Mouse (Mus musculus) bone marrow, adult 2 months (tissue): Measurements from ENCODE around the gene C1qtnf7. TPM values are rescaled to one million over a fixed set of nuclear protein-coding genes. Genes with fewer than 3 reads are reported as not detected.

Experiments used
- H3K27ac ChIP-seq: fragments of 200-500 bp; 2 replicates; pipeline ENCODE4 v1.5.1; 2012; ENCODE audit warnings: low read depth, mild to moderate bottlenecking, control low read depth, inconsistent platforms, low read length; ENCODE audit not compliant: control insufficient read depth, poor library complexity, insufficient read depth
- H3K4me1 ChIP-seq: fragments of 200-500 bp; 2 replicates; pipeline ENCODE4 v1.6.1; 2011; ENCODE audit warnings: low read length; ENCODE audit not compliant: control insufficient read depth, insufficient read depth
- H3K4me3 ChIP-seq: fragments of 200-500 bp; replicated peaks from 2 replicates; pipeline ENCODE3; 2011; ENCODE audit warnings: mild to moderate bottlenecking, low read depth, low read length, control low read depth; ENCODE audit not compliant: control insufficient read depth
- CTCF ChIP-seq: fragments of 200-500 bp; IDR thresholded peaks from 2 replicates; pipeline ENCODE4 v1.5.1; 2011; ENCODE audit warnings: low read length, control low read depth; ENCODE audit not compliant: control insufficient read depth, insufficient read depth
- POLR2A ChIP-seq: fragments of 200-500 bp; IDR thresholded peaks from 2 replicates; pipeline ENCODE4 v1.6.1; 2011; ENCODE audit warnings: low read depth, mild to moderate bottlenecking, control low read depth, low read length, borderline replicate concordance; ENCODE audit not compliant: control insufficient read depth
- WGBS: fragments of 180-500 bp; shearing (Covaris S2); methylation state at CpG from one replicate; pipeline ENCODE4 v1.1.7; 2018; 5-methylcytosine and 5-hydroxymethylcytosine counted together
- polyA plus RNA-seq: library from polyadenylated mRNA; stranded (reverse); fragments of >200 nt; gene quantifications from 2 replicates; pipeline ENCODE4 v1.2.4, GENCODE M21; 2011; ENCODE audit warnings: low replicate concordance; ENCODE audit not compliant: missing spikeins, insufficient read depth, insufficient read length

C1qtnf7 gene
- polyA plus RNA-seq, 1 experiment, result not detected

- 17% methylated on average over 19 of the region's 19 CpGs for WGBS
These were observed 146.9 kb downstream of the C1qtnf7 start, which contains the start of gene Cc2d2a for GRCm38 (mm10) chr5:43661997-43662961. Cc2d2a (plus strand) TSS chr5:43662346.

DNA sequence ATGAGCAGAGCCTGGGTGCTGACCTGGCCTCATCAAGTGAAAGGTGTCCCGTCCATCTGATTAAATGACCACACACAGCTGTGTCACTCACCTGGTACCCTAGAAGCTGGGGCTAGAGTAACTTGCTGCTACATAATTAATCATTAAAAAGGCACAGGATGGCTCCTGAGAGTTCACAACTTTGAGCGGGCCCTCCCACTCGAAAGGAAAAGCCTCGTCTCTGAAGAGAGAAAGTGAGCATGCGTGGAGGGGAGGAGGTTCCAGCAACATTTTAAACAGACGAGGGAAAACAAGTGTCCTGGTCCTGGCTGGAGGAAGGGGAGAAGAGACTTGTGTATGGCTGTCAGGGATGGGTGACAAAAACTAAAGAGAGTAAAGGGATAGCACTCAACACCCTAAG, 148.2 kb downstream of the C1qtnf7 start:
- TF ChIP-seq POLR2A (no peak), CTCF (no peak)
- Histone ChIP-seq H3K27ac (no peak overlapping the region), H3K4me1 (no peaks in the 10 kb centered on the region), H3K4me3 (no peak overlapping the region)
- WGBS, result 82% methylated on average over 6 of the region's 6 CpGs

More at GRCm38 (mm10) chr5:43661997-43662961, 146.9 kb downstream of the C1qtnf7 start, which contains the start of gene Cc2d2a:
- TF ChIP-seq CTCF, result no peak
- TF ChIP-seq POLR2A, result no peak
- H3K4me1 ChIP-seq, result no peaks in the 10 kb centered on the region
- peak within 1 kb of the TSS; percentile 16 for H3K4me3 ChIP-seq
- no peak within 1 kb of the TSS for H3K27ac ChIP-seq

GRCm38 (mm10) chr5:43665144-43665543, 149.8 kb downstream of the C1qtnf7 start:
- no peak for TF ChIP-seq POLR2A
- TF ChIP-seq CTCF, result no peak
- H3K27ac ChIP-seq, result no peak overlapping the region
- no peaks in the 10 kb centered on the region for H3K4me1 ChIP-seq
- no peak overlapping the region for H3K4me3 ChIP-seq
- 71% methylated on average over 5 of the region's 5 CpGs for WGBS

Other genes starting within 250 kb of the C1qtnf7 start
- gene Cc2d2a, start 146.8 kb downstream of the C1qtnf7 start, polyA plus RNA-seq, result 0.45 and 1.1 TPM in 2 replicates